Mouse (Mus musculus) embryonic fibroblast, embryonic 13.5 days (primary cell): Measurements from ENCODE around the gene Acox3. TPM values are rescaled to one million over a fixed set of nuclear protein-coding genes. Genes with fewer than 3 reads are reported as not detected.
A peak's percentile ranks its signal among the peaks of the same experiment; 100 is the strongest.

Experiments
- H3K27ac ChIP-seq: 2 replicates; pipeline ENCODE4 v1.5.1; 2012; ENCODE audit warnings: low read length, control low read depth, inconsistent platforms; ENCODE audit not compliant: insufficient read depth
- H3K4me1 ChIP-seq: 2 replicates; pipeline ENCODE4 v1.6.1; 2011; ENCODE audit warnings: low read length; ENCODE audit not compliant: control insufficient read depth, insufficient read depth
- H3K4me3 ChIP-seq: 2 replicates; pipeline ENCODE4 v1.5.1; 2011; ENCODE audit warnings: mild to moderate bottlenecking, control low read depth, low read length; ENCODE audit not compliant: insufficient read depth
- CTCF ChIP-seq: IDR thresholded peaks from 2 replicates; pipeline ENCODE4 v1.5.1; 2011; ENCODE audit warnings: mild to moderate bottlenecking, control low read depth, low read length, moderate library complexity, borderline replicate concordance; ENCODE audit not compliant: insufficient read depth
- POLR2A ChIP-seq: IDR thresholded peaks from 2 replicates; pipeline ENCODE4 v1.6.1; 2011; ENCODE audit warnings: low read depth, mild to moderate bottlenecking, control low read depth, low read length, moderate library complexity
- polyA plus RNA-seq: library from polyadenylated mRNA; stranded (reverse); fragments of >200 nt; gene quantifications from 2 replicates; pipeline ENCODE4 v1.2.4, GENCODE M21; 2011; ENCODE audit warnings: low read depth; ENCODE audit not compliant: missing spikeins, insufficient read length

Acox3 gene
- polyA plus RNA-seq, 1 experiment, result 24.9 TPM

GRCm38 (mm10) chr5:35592824-35593223 lies 10.0 kb downstream of the Acox3 start:
- TF ChIP-seq CTCF (no peak), POLR2A (no peak)
- Histone ChIP-seq H3K4me3 (no peak overlapping the region), H3K27ac (no peak overlapping the region), H3K4me1 (no peaks in the 10 kb centered on the region)

- Histone ChIP-seq H3K27ac (no peak overlapping the region), H3K4me1 (no peaks in the 10 kb centered on the region), H3K4me3 (no peak overlapping the region)
- no peak for TF ChIP-seq CTCF
- TF ChIP-seq POLR2A, result no peak
Observed at GRCm38 (mm10) chr5:35593272-35593671, 10.4 kb downstream of the Acox3 start.

- no peak for TF ChIP-seq POLR2A
- no peak for TF ChIP-seq CTCF
- no peak overlapping the region for H3K4me3 ChIP-seq
- H3K4me1 ChIP-seq, result no peaks in the 10 kb centered on the region
- H3K27ac ChIP-seq, result no peak overlapping the region
Observed at GRCm38 (mm10) chr5:35594768-35595167, 11.9 kb downstream of the Acox3 start.

DNA sequence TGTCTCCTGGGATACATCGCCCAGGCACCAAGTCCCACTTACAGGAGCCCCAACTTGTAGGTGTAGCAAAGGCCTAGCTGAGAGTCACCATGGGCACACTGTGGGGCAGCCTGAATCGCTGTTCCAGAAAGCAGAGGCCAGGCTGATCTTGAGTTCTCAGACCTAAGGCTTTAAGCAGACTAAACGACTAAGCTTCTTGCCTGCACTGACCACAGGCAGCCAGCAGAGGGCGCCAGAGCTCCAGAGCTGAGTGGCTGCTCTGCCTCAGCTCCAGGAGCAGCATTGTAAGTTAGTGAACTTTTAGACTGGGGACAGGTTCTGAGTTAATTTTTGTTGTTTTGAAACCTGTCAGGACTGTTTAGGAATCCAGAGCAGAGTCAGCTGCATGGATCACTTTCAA lies 12.9 kb downstream of the Acox3 start:
- TF ChIP-seq CTCF (peak; percentile 99), POLR2A (no peak)
- Histone ChIP-seq H3K4me3 (no peak overlapping the region), H3K4me1 (no peaks in the 10 kb centered on the region), H3K27ac (no peak overlapping the region)

- Histone ChIP-seq H3K4me1 (no peaks in the 10 kb centered on the region), H3K4me3 (no peak overlapping the region), H3K27ac (no peak overlapping the region)
- TF ChIP-seq POLR2A (no peak), CTCF (no peak)
Observed at GRCm38 (mm10) chr5:35596169-35597160, 13.6 kb downstream of the Acox3 start.

DNA sequence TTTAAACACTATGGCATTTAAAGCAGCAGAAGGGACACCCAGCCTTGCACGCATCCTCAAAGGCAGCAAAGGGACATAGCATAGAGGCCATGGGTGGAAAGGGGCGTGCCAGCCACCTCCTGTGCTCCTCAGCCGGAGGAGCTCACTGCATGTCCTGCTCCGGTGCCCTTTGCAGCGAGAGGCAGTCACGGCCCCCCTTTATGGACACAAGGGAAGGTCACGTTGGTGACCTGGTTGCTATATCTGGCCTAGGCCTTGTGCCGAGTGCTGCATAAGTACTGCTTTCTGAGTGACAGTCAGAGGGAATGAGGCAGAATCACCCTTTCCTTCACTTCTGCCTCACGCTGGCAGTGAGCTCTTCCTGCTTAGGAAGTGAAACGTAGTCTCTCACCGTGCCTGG lies 17.4 kb downstream of the Acox3 start:
- no peak overlapping the region for H3K27ac ChIP-seq
- TF ChIP-seq CTCF, result no peak
- no peak for TF ChIP-seq POLR2A

GRCm38 (mm10) chr5:35601526-35601925 lies 18.7 kb downstream of the Acox3 start:
- no peak overlapping the region for H3K27ac ChIP-seq
- no peak overlapping the region for H3K4me3 ChIP-seq
- no peak for TF ChIP-seq POLR2A
- TF ChIP-seq CTCF, result no peak
- H3K4me1 ChIP-seq, result no peaks in the 10 kb centered on the region

More for the DNA sequence above, 17.4 kb downstream of the Acox3 start:
- no peak overlapping the region for H3K4me3 ChIP-seq
- no peaks in the 10 kb centered on the region for H3K4me1 ChIP-seq

- H3K4me3 ChIP-seq, result no peak overlapping the region
- TF ChIP-seq POLR2A, result no peak
- no peak for TF ChIP-seq CTCF
- H3K4me1 ChIP-seq, result peaks cover 7% of the 10 kb centered on the region
- H3K27ac ChIP-seq, result no peak overlapping the region
Observed at GRCm38 (mm10) chr5:35605355-35605754, 22.5 kb downstream of the Acox3 start.

DNA sequence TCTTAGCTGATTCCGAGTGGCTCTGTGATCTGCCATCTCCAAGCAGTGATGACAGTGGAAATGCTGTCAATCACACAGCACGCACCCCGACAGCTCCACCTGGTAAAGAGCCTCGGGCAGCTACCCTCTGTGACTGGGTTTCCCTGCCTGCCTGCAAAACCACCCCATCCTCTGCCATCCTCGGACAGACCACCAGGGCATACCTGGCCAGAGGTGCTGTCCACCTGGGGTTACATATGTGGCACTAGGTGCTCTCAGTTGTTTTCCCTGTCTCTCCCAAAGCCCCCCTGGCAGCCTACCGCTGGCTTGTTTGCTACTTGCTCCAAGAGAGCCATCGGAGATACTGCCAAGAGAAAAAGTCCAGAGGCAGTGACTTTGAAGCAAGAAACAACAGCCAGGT lies 24.0 kb downstream of the Acox3 start:
- Histone ChIP-seq H3K27ac (no peak overlapping the region), H3K4me1 (peaks cover 7% of the 10 kb centered on the region), H3K4me3 (no peak overlapping the region)
- no peak for TF ChIP-seq CTCF
- no peak for TF ChIP-seq POLR2A

GRCm38 (mm10) chr5:35607784-35608183 lies 24.9 kb downstream of the Acox3 start:
- peaks cover 7% of the 10 kb centered on the region for H3K4me1 ChIP-seq
- no peak overlapping the region for H3K4me3 ChIP-seq
- TF ChIP-seq POLR2A (no peak), CTCF (no peak)
- no peak overlapping the region for H3K27ac ChIP-seq
